Mouse (Mus musculus) hindbrain, embryonic 10.5 days (tissue): ENCODE data around the gene Fam181a. TPM values are rescaled to one million over a fixed set of nuclear protein-coding genes. Genes with fewer than 3 reads are reported as not detected.
A peak's percentile ranks its signal among the peaks of the same experiment; 100 is the strongest.

Experiments used
- DNase-seq: peaks from one replicate; pipeline ENCODE4 v3.0.0-alpha.2; 2017; ENCODE audit warnings: low spot score
- H3K27ac ChIP-seq: fragments of 300-500 bp; sonication (generic); 2 replicates; pipeline ENCODE4 v1.5.1; 2016; ENCODE audit warnings: mild to moderate bottlenecking, moderate library complexity
- H3K27me3 ChIP-seq: fragments of 300-500 bp; sonication (generic); 2 replicates; pipeline ENCODE4 v1.6.1; 2016; ENCODE audit warnings: mild to moderate bottlenecking; ENCODE audit not compliant: poor library complexity, insufficient read depth, severe bottlenecking
- H3K36me3 ChIP-seq: fragments of 300-500 bp; sonication (generic); 2 replicates; pipeline ENCODE4 v1.6.1; 2016; ENCODE audit warnings: mild to moderate bottlenecking, moderate library complexity
- H3K4me1 ChIP-seq: fragments of 300-500 bp; sonication (generic); replicated peaks from 2 replicates; pipeline ENCODE4 v1.6.1; 2016; ENCODE audit warnings: mild to moderate bottlenecking
- H3K4me3 ChIP-seq: fragments of 300-500 bp; sonication (generic); 2 replicates; pipeline ENCODE4 v1.5.1; 2016; ENCODE audit warnings: mild to moderate bottlenecking, moderate library complexity
- H3K9me3 ChIP-seq: fragments of 300-500 bp; sonication (generic); 2 replicates; pipeline ENCODE4 v1.6.1; 2016; ENCODE audit warnings: mild to moderate bottlenecking, moderate library complexity
- WGBS: fragments of 180-500 bp; shearing (Covaris S2); methylation state at CpG from one replicate; pipeline ENCODE4 v1.1.7; 2016; 5-methylcytosine and 5-hydroxymethylcytosine counted together
- polyA plus RNA-seq: library from polyadenylated mRNA; unstranded; fragments of >200 nt; fragmentation: Nextera tagmentation; extraction: Ambion mirVana; gene quantifications from 2 replicates; pipeline ENCODE4 v1.2.1, GENCODE M21; 2016

Fam181a gene
- polyA plus RNA-seq: 24.9 and 26.1 TPM in 2 replicates

GRCm38 (mm10) chr12:103310744-103311267 is at the start of gene Fam181a:
Gene Fam181a (plus strand): TSS chr12:103310975.
- Histone ChIP-seq H3K27ac (peak within 1 kb of the TSS; percentile 95; the same call in 1 of the 2 replicates), H3K4me3 (no peak within 1 kb of the TSS), H3K4me1 (peaks cover 52% of the 10 kb centered on the region), H3K36me3 (peaks cover 5% of the 10 kb centered on the region; the same call in 1 of the 2 replicates), H3K9me3 (peaks cover 4% of the 10 kb centered on the region; the same call in 1 of the 2 replicates), H3K27me3 (peaks cover 58% of the 10 kb centered on the region)
- 75% methylated on average over 2 of the region's 2 CpGs for WGBS
- no peak for DNase-seq

GRCm38 (mm10) chr12:103262017-103262865 is 48.5 kb upstream of the Fam181a start:
- Histone ChIP-seq H3K27me3 (no peaks in the 10 kb centered on the region), H3K4me3 (no peak overlapping the region), H3K4me1 (peaks cover 8% of the 10 kb centered on the region; the same call in 1 of the 2 replicates), H3K36me3 (no peaks in the 10 kb centered on the region), H3K9me3 (0 out of 2 replicates have a peak, but pooled peaks cover 7% of the 10 kb centered on the region), H3K27ac (no peak overlapping the region)
- no peak for DNase-seq
- 69% methylated on average over 13 of the region's 13 CpGs for WGBS

- no peaks in the 10 kb centered on the region for H3K27me3 ChIP-seq
- no peak for DNase-seq
- H3K4me3 ChIP-seq: no peak overlapping the region
- no peaks in the 10 kb centered on the region for H3K36me3 ChIP-seq
- WGBS: 30% methylated on average over 3 of the region's 3 CpGs
- H3K9me3 ChIP-seq: no peaks in the 10 kb centered on the region
- no peak overlapping the region for H3K27ac ChIP-seq
- peaks cover 18% of the 10 kb centered on the region for H3K4me1 ChIP-seq
Observed at GRCm38 (mm10) chr12:103266605-103267004, 44.2 kb upstream of the Fam181a start.

GRCm38 (mm10) chr12:103272176-103272575 is 38.6 kb upstream of the Fam181a start:
- H3K27me3 ChIP-seq: no peaks in the 10 kb centered on the region
- H3K4me1 ChIP-seq: peaks cover 11% of the 10 kb centered on the region
- no peaks in the 10 kb centered on the region for H3K36me3 ChIP-seq
- DNase-seq: no peak
- H3K4me3 ChIP-seq: no peak overlapping the region
- no peaks in the 10 kb centered on the region for H3K9me3 ChIP-seq
- no peak overlapping the region for H3K27ac ChIP-seq
- WGBS: 90% methylated on average over 3 of the region's 3 CpGs

GRCm38 (mm10) chr12:103273051-103273450 is 37.7 kb upstream of the Fam181a start:
- Histone ChIP-seq H3K27ac (no peak overlapping the region), H3K36me3 (no peaks in the 10 kb centered on the region), H3K4me1 (peaks cover 2% of the 10 kb centered on the region), H3K9me3 (peaks cover 5% of the 10 kb centered on the region), H3K4me3 (no peak overlapping the region), H3K27me3 (no peaks in the 10 kb centered on the region)
- WGBS: 62% methylated on average over 6 of the region's 6 CpGs
- no peak for DNase-seq

- no peaks in the 10 kb centered on the region for H3K36me3 ChIP-seq
- peaks cover 12% of the 10 kb centered on the region for H3K9me3 ChIP-seq
- H3K27ac ChIP-seq: no peak overlapping the region
- H3K4me3 ChIP-seq: no peak overlapping the region
- no peaks in the 10 kb centered on the region for H3K27me3 ChIP-seq
- no peaks in the 10 kb centered on the region for H3K4me1 ChIP-seq
- WGBS: 94% methylated on average over 2 of the region's 2 CpGs
- no peak for DNase-seq
Observed at GRCm38 (mm10) chr12:103273732-103274131, 37.0 kb upstream of the Fam181a start.

GRCm38 (mm10) chr12:103276422-103276821 is 34.4 kb upstream of the Fam181a start:
- H3K9me3 ChIP-seq: peaks cover 13% of the 10 kb centered on the region
- H3K27me3 ChIP-seq: no peaks in the 10 kb centered on the region
- no peak overlapping the region for H3K27ac ChIP-seq
- no peak overlapping the region for H3K4me3 ChIP-seq
- no peaks in the 10 kb centered on the region for H3K4me1 ChIP-seq
- WGBS: 81% methylated on average over 4 of the region's 4 CpGs
- H3K36me3 ChIP-seq: no peaks in the 10 kb centered on the region
- no peak for DNase-seq

GRCm38 (mm10) chr12:103281491-103281890 is 29.3 kb upstream of the Fam181a start:
- no peak for DNase-seq
- Histone ChIP-seq H3K4me3 (no peak overlapping the region), H3K27ac (no peak overlapping the region), H3K4me1 (peaks cover 3% of the 10 kb centered on the region; the same call in 1 of the 2 replicates), H3K36me3 (no peaks in the 10 kb centered on the region), H3K27me3 (no peaks in the 10 kb centered on the region), H3K9me3 (peaks cover 13% of the 10 kb centered on the region)
- WGBS: 77% methylated on average over 2 of the region's 2 CpGs

- no peaks in the 10 kb centered on the region for H3K36me3 ChIP-seq
- H3K4me3 ChIP-seq: no peak overlapping the region
- H3K27ac ChIP-seq: no peak overlapping the region
- peaks cover 3% of the 10 kb centered on the region; the same call in 1 of the 2 replicates for H3K4me1 ChIP-seq
- WGBS: 74% methylated on average over 4 of the region's 4 CpGs
- no peaks in the 10 kb centered on the region for H3K27me3 ChIP-seq
- no peak for DNase-seq
- H3K9me3 ChIP-seq: peaks cover 13% of the 10 kb centered on the region
Observed at GRCm38 (mm10) chr12:103281912-103282311, 28.9 kb upstream of the Fam181a start.

- Histone ChIP-seq H3K36me3 (no peaks in the 10 kb centered on the region), H3K9me3 (peaks cover 9% of the 10 kb centered on the region), H3K27ac (no peak overlapping the region), H3K4me3 (no peak overlapping the region), H3K4me1 (peaks cover 3% of the 10 kb centered on the region; the same call in 1 of the 2 replicates), H3K27me3 (no peaks in the 10 kb centered on the region)
- DNase-seq: no peak
- WGBS: 64% methylated on average over 6 of the region's 6 CpGs
Observed at GRCm38 (mm10) chr12:103282936-103283335, 27.8 kb upstream of the Fam181a start.

GRCm38 (mm10) chr12:103283411-103283810 is 27.4 kb upstream of the Fam181a start:
- H3K4me3 ChIP-seq: no peak overlapping the region
- no peak for DNase-seq
- peaks cover 3% of the 10 kb centered on the region; the same call in 1 of the 2 replicates for H3K4me1 ChIP-seq
- 89% methylated on average over 3 of the region's 3 CpGs for WGBS
- H3K36me3 ChIP-seq: no peaks in the 10 kb centered on the region
- peaks cover 4% of the 10 kb centered on the region; the same call in 1 of the 2 replicates for H3K9me3 ChIP-seq
- no peaks in the 10 kb centered on the region for H3K27me3 ChIP-seq
- no peak overlapping the region for H3K27ac ChIP-seq

- Histone ChIP-seq H3K36me3 (no peaks in the 10 kb centered on the region), H3K27me3 (no peaks in the 10 kb centered on the region), H3K4me3 (no peak overlapping the region), H3K9me3 (no peaks in the 10 kb centered on the region), H3K4me1 (peaks cover 27% of the 10 kb centered on the region), H3K27ac (no peak overlapping the region)
- no peak for DNase-seq
- 85% methylated on average over 4 of the region's 4 CpGs for WGBS
Observed at GRCm38 (mm10) chr12:103287276-103287675, 23.5 kb upstream of the Fam181a start.

- H3K4me1 ChIP-seq: peaks cover 30% of the 10 kb centered on the region
- no peak overlapping the region for H3K27ac ChIP-seq
- H3K4me3 ChIP-seq: no peak overlapping the region
- H3K27me3 ChIP-seq: no peaks in the 10 kb centered on the region
- WGBS: 91% methylated on average over 3 of the region's 3 CpGs
- no peaks in the 10 kb centered on the region for H3K9me3 ChIP-seq
- H3K36me3 ChIP-seq: no peaks in the 10 kb centered on the region
- no peak for DNase-seq
Observed at GRCm38 (mm10) chr12:103292366-103292765, 18.4 kb upstream of the Fam181a start.
